Mouse (Mus musculus) hindbrain, postnatal 0 days (tissue): ENCODE measurements around the gene Pbld1. TPM values are rescaled to one million over a fixed set of nuclear protein-coding genes. Genes with fewer than 3 reads are reported as not detected.

Experiments
- ATAC-seq: fragments of 200-750 bp; cut with Nextera tagmentation; 2 replicates; pipeline ENCODE4 v1.8.0; 2017; ENCODE audit warnings: mild to moderate bottlenecking, moderate TSS enrichment, moderate library complexity
- DNase-seq: peaks from one replicate; pipeline ENCODE4 v3.0.0-alpha.2; 2015; ENCODE audit warnings: low spot score
- H3K27ac ChIP-seq: fragments of 300-500 bp; sonication (generic); 2 replicates; pipeline ENCODE4 v1.5.1; 2014; ENCODE audit warnings: mild to moderate bottlenecking
- H3K27me3 ChIP-seq: fragments of 300-500 bp; sonication (generic); 2 replicates; pipeline ENCODE4 v1.6.1; 2014; ENCODE audit warnings: low read length, mixed read lengths; ENCODE audit not compliant: insufficient read depth
- H3K36me3 ChIP-seq: fragments of 300-500 bp; sonication (generic); 2 replicates; pipeline ENCODE4 v1.6.1; 2014; ENCODE audit warnings: low read length, mixed read lengths; ENCODE audit not compliant: insufficient read depth
- H3K4me1 ChIP-seq: fragments of 300-500 bp; sonication (generic); 2 replicates; pipeline ENCODE4 v1.6.1; 2014; ENCODE audit warnings: antibody characterized with exemption, low read length, mixed read lengths; ENCODE audit not compliant: insufficient read depth
- H3K4me2 ChIP-seq: fragments of 300-500 bp; sonication (generic); 2 replicates; pipeline ENCODE4 v1.6.1; 2014; ENCODE audit warnings: low read depth, mild to moderate bottlenecking, low read length, moderate library complexity, mixed read lengths
- H3K4me3 ChIP-seq: fragments of 300-500 bp; sonication (generic); 2 replicates; pipeline ENCODE4 v1.5.1; 2014; ENCODE audit warnings: low read length
- H3K9ac ChIP-seq: fragments of 300-500 bp; sonication (generic); replicated peaks from 2 replicates; pipeline ENCODE4 v1.6.1; 2014; ENCODE audit warnings: mild to moderate bottlenecking, low read length, moderate library complexity, mixed read lengths
- H3K9me3 ChIP-seq: fragments of 300-500 bp; sonication (generic); 2 replicates; pipeline ENCODE4 v1.6.1; 2016; ENCODE audit warnings: low read length, mixed read lengths
- CTCF ChIP-seq: IDR thresholded peaks from 2 replicates; pipeline ENCODE4 v1.5.1; 2016; ENCODE audit warnings: antibody characterized with exemption, control low read depth, low read depth
- whole genome bisulfite sequencing: fragments of 180-500 bp; shearing (Covaris S2); extraction: QIAGEN DNeasy Blood & Tissue Kit; methylation state at CpG from one replicate; pipeline ENCODE4 v1.1.7; 2014; 5-methylcytosine and 5-hydroxymethylcytosine counted together
- polyA plus RNA-seq: library from polyadenylated mRNA; unstranded; fragments of >200 nt; fragmentation: Nextera tagmentation; extraction: Ambion mirVana; gene quantifications from 2 replicates; pipeline ENCODE4 v1.2.1, GENCODE M21; 2015
- total RNA-seq: library from RNA; depleted of rRNA; stranded (reverse); fragments of >200 nt; gene quantifications from 2 replicates; pipeline ENCODE4 v1.2.3, GENCODE M21; 2014

Gene Pbld1
- total and polyA plus RNA-seq, 2 experiments from 2014 or later, result 0.88 to 18.2 TPM

DNA sequence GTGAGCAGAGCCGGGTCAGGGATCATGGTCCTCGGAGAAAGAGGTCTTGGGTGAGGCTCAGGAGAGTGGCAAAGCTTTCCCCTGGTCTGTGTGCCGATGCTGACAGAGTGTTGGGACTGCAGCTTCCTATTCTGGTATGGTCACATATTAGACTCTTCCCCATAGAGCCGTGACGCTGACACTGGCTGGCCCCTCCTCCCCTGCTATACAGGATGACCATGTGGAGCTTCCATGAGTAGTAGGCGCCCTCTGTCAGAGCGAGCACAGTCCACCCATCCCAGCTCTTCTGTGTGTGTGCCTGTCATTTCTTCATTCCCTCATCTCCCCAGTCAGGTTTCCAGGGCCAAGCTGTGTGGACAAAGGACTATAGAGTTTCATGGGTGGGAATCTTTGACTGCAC lies 3.4 kb downstream of the Pbld1 start:
- 68% methylated on average over 7 of the region's 7 CpGs for WGBS
- H3K4me3 ChIP-seq, result no peak overlapping the region
- DNase-seq, result no peak
- H3K9ac ChIP-seq, result no peak overlapping the region
- ATAC-seq, result no peak
- H3K27ac ChIP-seq, result no peak overlapping the region
- H3K27me3 ChIP-seq, result no peaks in the 10 kb centered on the region
- no peak overlapping the region for H3K4me2 ChIP-seq
- H3K4me1 ChIP-seq, result no peaks in the 10 kb centered on the region
- no peaks in the 10 kb centered on the region for H3K36me3 ChIP-seq
- TF ChIP-seq CTCF, result no peak
- H3K9me3 ChIP-seq, result no peaks in the 10 kb centered on the region

DNA sequence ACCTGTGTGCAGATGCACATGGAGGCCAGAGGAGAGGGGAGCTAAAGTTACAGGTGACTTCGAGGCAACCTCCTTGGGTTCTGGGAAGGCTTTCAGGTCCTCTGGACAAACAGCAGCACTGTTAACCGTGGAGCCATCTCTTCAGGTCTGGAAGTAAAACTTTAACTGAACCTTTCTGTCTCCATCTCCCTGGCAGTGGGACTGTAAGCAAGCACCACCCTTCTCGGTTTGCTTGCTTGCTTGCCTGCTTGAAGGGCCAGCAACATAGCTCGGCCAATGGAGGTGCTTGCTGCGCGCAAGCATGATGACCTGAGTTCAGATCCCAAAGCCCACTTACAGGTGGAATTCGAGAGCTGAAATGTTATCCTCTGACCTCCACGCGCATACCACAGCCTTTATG lies 4.6 kb downstream of the Pbld1 start:
- Histone ChIP-seq H3K27ac (no peak overlapping the region), H3K36me3 (no peaks in the 10 kb centered on the region), H3K4me1 (no peaks in the 10 kb centered on the region), H3K4me2 (no peak overlapping the region), H3K4me3 (no peak overlapping the region), H3K27me3 (no peaks in the 10 kb centered on the region), H3K9ac (no peak overlapping the region), H3K9me3 (no peaks in the 10 kb centered on the region)
- WGBS, result 83% methylated on average over 9 of the region's 9 CpGs
- no peak for TF ChIP-seq CTCF
- DNase-seq (no peak), ATAC-seq (no peak)

DNA sequence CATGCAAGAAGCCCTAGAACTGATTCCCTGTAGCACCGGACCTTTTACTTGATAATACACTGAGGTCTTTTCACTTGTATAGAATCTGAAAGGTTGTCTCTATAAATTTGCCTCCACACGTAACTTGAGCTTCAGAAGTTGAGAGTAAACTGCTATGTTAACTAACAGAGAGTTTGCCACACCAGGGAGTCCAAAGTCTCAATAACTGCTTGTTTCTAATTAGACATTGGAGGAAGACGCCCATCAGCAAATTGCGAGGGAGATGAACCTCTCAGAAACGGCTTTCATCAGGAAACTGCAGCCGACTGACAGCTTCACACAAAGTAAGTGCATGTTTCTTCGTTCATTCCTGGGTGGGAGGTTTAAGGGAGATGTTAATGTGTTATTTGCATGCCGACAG lies 5.6 kb downstream of the Pbld1 start:
- DNase-seq, result peak; percentile 5
- H3K4me3 ChIP-seq, result no peak overlapping the region
- no peaks in the 10 kb centered on the region for H3K4me1 ChIP-seq
- H3K4me2 ChIP-seq, result no peak overlapping the region
- WGBS, result 54% methylated on average over 8 of the region's 8 CpGs
- no peak overlapping the region for H3K9ac ChIP-seq
- no peaks in the 10 kb centered on the region for H3K36me3 ChIP-seq
- no peak for ATAC-seq
- H3K9me3 ChIP-seq, result no peaks in the 10 kb centered on the region
- no peak overlapping the region for H3K27ac ChIP-seq
- no peak for TF ChIP-seq CTCF
- H3K27me3 ChIP-seq, result no peaks in the 10 kb centered on the region

GRCm38 (mm10) chr10:63065988-63066387 lies 6.0 kb downstream of the Pbld1 start:
- no peaks in the 10 kb centered on the region for H3K4me1 ChIP-seq
- H3K36me3 ChIP-seq, result no peaks in the 10 kb centered on the region
- H3K27ac ChIP-seq, result no peak overlapping the region
- TF ChIP-seq CTCF, result peak; percentile 92
- DNase-seq (peak; percentile 85), ATAC-seq (peak; percentile 90)
- H3K9me3 ChIP-seq, result no peaks in the 10 kb centered on the region
- H3K27me3 ChIP-seq, result no peaks in the 10 kb centered on the region
- no peak overlapping the region for H3K4me3 ChIP-seq
- no peak overlapping the region for H3K4me2 ChIP-seq
- 2% methylated on average over 5 of the region's 5 CpGs for WGBS
- no peak overlapping the region for H3K9ac ChIP-seq

- H3K36me3 ChIP-seq, result no peaks in the 10 kb centered on the region
Measured at GRCm38 (mm10) chr10:63086304-63086703, 26.3 kb downstream of the Pbld1 start.

GRCm38 (mm10) chr10:63089103-63089757 lies 29.3 kb downstream of the Pbld1 start:
- WGBS, result 26% methylated on average over 8 of the region's 8 CpGs
- Histone ChIP-seq H3K27me3 (no peaks in the 10 kb centered on the region), H3K4me3 (peak overlapping the region; percentile 29; the same call in 1 of the 2 replicates), H3K4me2 (peak overlapping the region; percentile 59), H3K27ac (no peak overlapping the region), H3K36me3 (no peaks in the 10 kb centered on the region), H3K9ac (peak overlapping the region; percentile 43), H3K4me1 (peaks cover 4% of the 10 kb centered on the region; the same call in 1 of the 2 replicates), H3K9me3 (no peaks in the 10 kb centered on the region)
- no peak for TF ChIP-seq CTCF
- DNase-seq (no peak), ATAC-seq (no peak)

More at GRCm38 (mm10) chr10:63086304-63086703, 26.3 kb downstream of the Pbld1 start:
- no peak for DNase-seq
- Histone ChIP-seq H3K4me2 (no peak overlapping the region), H3K4me1 (peaks cover 4% of the 10 kb centered on the region; the same call in 1 of the 2 replicates), H3K27me3 (no peaks in the 10 kb centered on the region), H3K9ac (no peak overlapping the region), H3K9me3 (no peaks in the 10 kb centered on the region), H3K4me3 (no peak overlapping the region), H3K27ac (no peak overlapping the region)
- WGBS, result 86% methylated on average over 10 of the region's 10 CpGs
- no peak for TF ChIP-seq CTCF
- ATAC-seq, result no peak
